Mouse (Mus musculus): ENCODE data around the gene Tns4. TPM values are rescaled to one million over a fixed set of nuclear protein-coding genes. Genes with fewer than 3 reads are reported as not detected.

Gene Tns4
- polyA plus RNA-seq, 1 experiment: 0.17 TPM

- peaks cover 4% of the 10 kb centered on the region; the same call in 1 of the 2 replicates for H3K4me1 ChIP-seq (ENCODE audit: control insufficient read depth, insufficient read depth, low read length)
- H3K27ac ChIP-seq (ENCODE audit: insufficient read depth, low read length): no peak overlapping the region
- TF ChIP-seq CTCF (IDR thresholded peaks at IDR 0.05; ENCODE audit: extremely low read depth, insufficient read depth, low read length): no peak
- no peak for TF ChIP-seq POLR2A (IDR thresholded peaks at IDR 0.05; ENCODE audit: extremely low read depth, insufficient read depth, low read length)
- H3K4me3 ChIP-seq (ENCODE audit: insufficient read depth, low read length): no peak overlapping the region
Observed at GRCm38 (mm10) chr11:99108296-99108695, 19.2 kb upstream of the Tns4 start.

DNA sequence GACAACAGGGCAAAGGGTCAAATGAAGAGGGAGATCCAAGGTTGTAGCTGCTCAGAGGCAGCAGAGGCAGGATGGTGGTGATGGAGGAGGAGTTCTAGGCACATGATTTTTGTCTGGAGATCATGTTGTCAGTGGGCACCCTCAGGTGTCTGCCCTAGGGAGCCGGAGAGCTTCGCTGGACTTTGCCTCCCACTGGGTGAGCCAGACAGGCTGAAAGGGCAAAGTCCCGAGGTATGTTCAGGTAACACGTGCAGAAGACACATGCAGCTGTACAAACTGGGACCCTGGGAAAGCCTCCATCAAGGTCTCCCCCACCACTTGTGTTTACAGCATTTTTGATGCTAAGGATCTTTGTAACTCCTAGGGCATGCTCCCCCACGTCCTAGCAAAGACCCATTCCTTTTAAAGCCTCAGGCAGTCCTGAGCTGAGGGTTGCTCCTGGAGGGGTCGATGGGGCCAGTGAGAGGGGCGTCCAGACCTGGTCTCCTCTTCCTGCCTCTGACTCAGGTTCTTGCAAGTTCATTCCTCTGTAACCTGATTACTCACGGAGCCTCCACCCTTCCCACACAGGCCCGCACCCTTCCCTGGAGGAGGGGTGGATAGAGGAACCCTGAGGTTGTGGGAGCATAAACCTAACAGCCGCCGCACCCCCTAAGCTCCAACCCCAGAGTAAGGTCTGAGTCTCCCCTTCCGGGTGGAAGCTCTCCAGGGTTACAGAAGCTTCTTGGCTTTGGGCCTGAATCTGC is 17.0 kb upstream of the Tns4 start:
- Histone ChIP-seq H3K4me3 (ENCODE audit: insufficient read depth, low read length) (no peak overlapping the region), H3K4me1 (ENCODE audit: control insufficient read depth, insufficient read depth, low read length) (no peaks in the 10 kb centered on the region), H3K27ac (ENCODE audit: insufficient read depth, low read length) (no peak overlapping the region)
- TF ChIP-seq POLR2A (IDR thresholded peaks at IDR 0.05; ENCODE audit: extremely low read depth, insufficient read depth, low read length): no peak
- no peak for TF ChIP-seq CTCF (IDR thresholded peaks at IDR 0.05; ENCODE audit: extremely low read depth, insufficient read depth, low read length)

DNA sequence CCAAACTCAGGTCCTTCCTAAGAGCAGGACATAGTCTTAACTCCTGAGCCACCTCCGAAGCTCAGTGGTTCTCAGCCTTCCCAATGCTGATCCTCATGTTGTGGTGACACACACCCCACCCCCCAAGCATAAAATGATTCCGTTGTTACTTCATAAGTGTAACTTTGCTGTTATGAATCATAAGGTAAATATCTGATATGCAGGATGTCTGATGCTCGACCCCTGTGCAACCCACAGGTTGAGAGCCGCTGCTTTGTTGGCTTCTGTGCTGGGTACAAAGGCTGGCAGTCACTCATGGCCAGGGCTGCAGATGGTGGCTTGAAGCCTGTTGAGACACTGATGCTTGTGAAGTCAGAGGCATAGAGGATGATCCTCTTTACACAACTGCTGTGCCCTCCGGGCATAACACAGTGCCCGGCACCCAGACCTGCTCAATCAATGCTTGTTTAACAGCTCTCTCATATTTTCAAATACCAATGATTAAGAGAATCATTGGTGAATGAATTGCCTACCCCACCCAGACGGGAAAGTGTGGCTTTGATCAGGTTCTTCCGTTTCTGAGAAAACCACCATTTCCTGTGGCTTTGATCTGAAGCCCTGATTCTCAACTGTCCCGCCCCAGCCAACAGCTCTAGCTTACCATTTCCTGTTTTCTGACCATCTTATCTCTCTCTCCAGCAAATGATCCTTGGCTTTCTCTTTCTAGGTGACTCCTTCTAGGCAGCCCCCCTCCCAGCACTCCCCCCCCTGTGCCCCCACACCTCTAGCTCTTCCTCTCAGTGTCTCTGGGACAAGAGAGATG is 15.7 kb upstream of the Tns4 start:
- TF ChIP-seq POLR2A (IDR thresholded peaks at IDR 0.05; ENCODE audit: extremely low read depth, insufficient read depth, low read length) (no peak), CTCF (IDR thresholded peaks at IDR 0.05; ENCODE audit: extremely low read depth, insufficient read depth, low read length) (no peak)
- Histone ChIP-seq H3K4me3 (ENCODE audit: insufficient read depth, low read length) (no peak overlapping the region), H3K4me1 (ENCODE audit: control insufficient read depth, insufficient read depth, low read length) (no peaks in the 10 kb centered on the region; the same call in 1 of the 2 replicates), H3K27ac (ENCODE audit: insufficient read depth, low read length) (no peak overlapping the region)

DNA sequence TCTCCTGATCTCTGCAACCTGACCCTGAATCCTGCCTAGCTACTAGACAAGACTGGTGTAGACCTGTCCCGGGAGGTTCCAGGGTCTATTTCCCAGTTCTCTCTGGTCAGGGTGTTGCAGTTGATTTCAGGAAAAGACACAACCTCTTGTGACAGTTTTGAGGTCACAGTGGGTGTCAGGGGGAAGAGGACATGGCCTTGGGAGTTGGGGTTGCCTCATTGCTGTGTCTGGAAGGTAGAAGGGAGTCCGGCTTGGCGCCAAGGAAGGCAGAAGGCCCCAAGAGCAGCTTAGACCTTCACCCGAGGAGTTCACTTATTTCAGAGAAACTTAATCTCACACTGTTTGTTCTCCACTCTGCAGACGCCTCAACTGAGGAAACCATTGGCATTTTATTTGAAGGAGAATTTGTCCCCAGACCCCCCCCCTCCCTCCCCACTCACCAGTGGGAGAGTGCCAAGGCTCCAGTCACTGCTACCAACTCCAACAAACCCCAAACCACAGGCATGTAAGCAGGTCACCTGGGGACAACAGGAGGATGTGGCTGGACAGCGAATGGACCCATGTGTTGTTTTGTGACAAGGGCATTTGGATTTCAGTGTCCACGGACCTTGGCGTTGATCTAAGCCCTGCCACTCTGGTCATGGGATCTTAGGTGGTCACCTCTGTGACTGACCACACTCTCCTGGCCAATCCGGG is 13.6 kb upstream of the Tns4 start:
- Histone ChIP-seq H3K4me1 (ENCODE audit: control insufficient read depth, insufficient read depth, low read length) (no peaks in the 10 kb centered on the region; the same call in 1 of the 2 replicates), H3K4me3 (ENCODE audit: insufficient read depth, low read length) (no peak overlapping the region), H3K27ac (ENCODE audit: insufficient read depth, low read length) (no peak overlapping the region)
- no peak for TF ChIP-seq POLR2A (IDR thresholded peaks at IDR 0.05; ENCODE audit: extremely low read depth, insufficient read depth, low read length)
- no peak for TF ChIP-seq CTCF (IDR thresholded peaks at IDR 0.05; ENCODE audit: extremely low read depth, insufficient read depth, low read length)

DNA sequence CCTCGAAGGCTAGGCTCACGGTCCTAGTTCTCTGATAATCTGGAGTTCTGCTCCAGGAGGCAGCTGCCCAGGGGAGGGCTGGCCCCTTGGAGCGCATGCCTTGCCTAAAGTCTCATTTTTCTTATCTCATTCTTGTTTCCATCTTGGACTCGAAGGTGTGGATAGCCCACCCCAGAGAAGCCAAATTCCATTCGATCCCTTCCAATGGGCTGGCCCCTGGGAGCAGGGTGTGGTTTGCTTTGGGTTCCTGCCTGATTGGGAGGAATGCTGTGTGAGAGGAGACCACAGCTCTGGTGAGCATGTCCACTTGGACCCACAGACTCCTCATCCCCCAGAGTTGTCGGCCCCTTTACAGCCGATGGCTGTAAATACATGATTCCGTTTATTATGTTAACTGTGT is 12.6 kb upstream of the Tns4 start:
- TF ChIP-seq CTCF (IDR thresholded peaks at IDR 0.05; ENCODE audit: extremely low read depth, insufficient read depth, low read length): no peak
- Histone ChIP-seq H3K4me1 (ENCODE audit: control insufficient read depth, insufficient read depth, low read length) (no peaks in the 10 kb centered on the region; the same call in 1 of the 2 replicates), H3K27ac (ENCODE audit: insufficient read depth, low read length) (no peak overlapping the region), H3K4me3 (ENCODE audit: insufficient read depth, low read length) (no peak overlapping the region)

DNA sequence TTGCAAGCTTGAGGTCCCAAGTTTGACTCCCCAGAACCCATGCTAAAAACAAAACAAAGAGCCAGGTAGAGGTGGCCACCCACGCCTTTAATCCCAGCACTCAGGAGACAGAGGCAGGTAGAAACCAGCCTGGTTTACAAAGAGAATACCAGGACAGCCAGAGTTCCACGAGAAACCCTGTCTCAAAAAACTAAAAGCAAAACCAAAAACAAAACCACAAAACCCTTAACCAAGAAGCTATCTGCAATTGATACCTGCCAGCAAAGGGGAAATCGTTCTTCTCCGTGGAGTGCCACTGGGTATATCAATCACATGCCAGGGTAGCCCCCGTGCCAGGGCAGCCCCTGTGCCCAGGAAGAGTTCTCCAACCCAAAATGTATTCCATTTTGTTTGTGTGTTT is 11.1 kb upstream of the Tns4 start:
- Histone ChIP-seq H3K4me3 (ENCODE audit: insufficient read depth, low read length) (no peak overlapping the region), H3K27ac (ENCODE audit: insufficient read depth, low read length) (no peak overlapping the region), H3K4me1 (ENCODE audit: control insufficient read depth, insufficient read depth, low read length) (no peaks in the 10 kb centered on the region; the same call in 1 of the 2 replicates)
- TF ChIP-seq POLR2A (IDR thresholded peaks at IDR 0.05; ENCODE audit: extremely low read depth, insufficient read depth, low read length): no peak
- TF ChIP-seq CTCF (IDR thresholded peaks at IDR 0.05; ENCODE audit: extremely low read depth, insufficient read depth, low read length): no peak

GRCm38 (mm10) chr11:99099516-99099915 is 10.4 kb upstream of the Tns4 start:
- Histone ChIP-seq H3K4me3 (ENCODE audit: insufficient read depth, low read length) (no peak overlapping the region), H3K4me1 (ENCODE audit: control insufficient read depth, insufficient read depth, low read length) (no peaks in the 10 kb centered on the region; the same call in 1 of the 2 replicates), H3K27ac (ENCODE audit: insufficient read depth, low read length) (no peak overlapping the region)
- TF ChIP-seq POLR2A (IDR thresholded peaks at IDR 0.05; ENCODE audit: extremely low read depth, insufficient read depth, low read length) (no peak), CTCF (IDR thresholded peaks at IDR 0.05; ENCODE audit: extremely low read depth, insufficient read depth, low read length) (no peak)

DNA sequence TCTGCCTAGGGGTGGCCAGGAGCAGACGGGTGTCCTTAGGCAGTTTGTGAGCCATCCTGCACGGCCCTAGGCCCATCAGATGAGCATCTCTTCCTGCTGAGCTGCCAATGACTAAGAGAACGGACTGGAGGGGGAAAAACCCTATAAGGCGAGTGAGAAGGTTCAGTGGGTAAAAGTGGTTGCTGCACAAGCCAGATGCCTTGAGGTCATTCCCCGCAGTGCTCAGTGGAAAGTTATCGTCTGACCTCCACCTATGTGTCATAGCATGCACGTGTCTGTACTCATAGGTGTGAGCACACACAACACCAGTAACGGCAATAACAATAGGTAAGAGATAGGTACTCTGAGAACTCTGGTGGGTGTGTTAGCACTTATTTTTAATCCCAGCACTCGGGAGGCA is 9.8 kb upstream of the Tns4 start:
- no peak overlapping the region for H3K27ac ChIP-seq (ENCODE audit: insufficient read depth, low read length)
- no peak overlapping the region for H3K4me3 ChIP-seq (ENCODE audit: insufficient read depth, low read length)
- H3K4me1 ChIP-seq (ENCODE audit: control insufficient read depth, insufficient read depth, low read length): no peaks in the 10 kb centered on the region; the same call in 1 of the 2 replicates
- TF ChIP-seq CTCF (IDR thresholded peaks at IDR 0.05; ENCODE audit: extremely low read depth, insufficient read depth, low read length): no peak
- TF ChIP-seq POLR2A (IDR thresholded peaks at IDR 0.05; ENCODE audit: extremely low read depth, insufficient read depth, low read length): no peak

DNA sequence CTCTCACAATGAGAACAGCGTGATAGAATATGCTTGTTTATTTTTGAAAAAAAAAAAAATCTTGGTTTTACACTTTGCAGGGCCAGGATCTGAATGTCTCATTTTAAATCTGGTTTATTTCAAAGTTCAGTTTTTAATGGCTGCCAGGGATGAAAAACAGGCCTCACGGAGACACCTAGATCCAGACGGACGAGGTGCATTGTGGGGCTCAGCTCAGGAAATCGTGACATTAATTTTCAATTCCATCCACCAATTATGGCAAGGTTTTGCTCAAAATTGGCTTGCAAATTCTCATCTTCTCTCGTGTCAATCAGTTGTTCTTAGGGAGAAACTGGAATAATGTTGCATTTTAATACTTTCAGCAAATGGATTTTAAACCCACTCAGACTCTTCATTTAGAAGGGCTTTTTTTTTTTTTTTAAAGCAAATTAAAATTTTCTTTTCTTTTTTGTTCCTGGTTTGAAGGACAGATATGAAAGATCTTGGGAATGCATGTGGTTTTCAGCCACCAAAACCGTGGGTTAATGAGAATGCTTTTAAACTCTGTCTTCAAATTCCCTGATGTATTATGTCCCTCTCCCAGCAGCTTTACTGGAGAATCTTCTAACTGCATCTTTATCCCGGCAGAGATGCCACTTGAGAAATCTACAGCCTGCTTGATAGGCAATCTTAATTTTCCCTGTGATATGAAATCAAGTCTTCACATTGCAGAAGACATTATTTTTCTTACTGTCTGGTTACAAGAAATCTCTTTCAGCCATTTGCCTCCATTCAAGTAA is 8.1 kb upstream of the Tns4 start:
- no peak overlapping the region for H3K27ac ChIP-seq (ENCODE audit: insufficient read depth, low read length)
- no peaks in the 10 kb centered on the region; the same call in 1 of the 2 replicates for H3K4me1 ChIP-seq (ENCODE audit: control insufficient read depth, insufficient read depth, low read length)
- no peak overlapping the region for H3K4me3 ChIP-seq (ENCODE audit: insufficient read depth, low read length)
- TF ChIP-seq CTCF (IDR thresholded peaks at IDR 0.05; ENCODE audit: extremely low read depth, insufficient read depth, low read length) (no peak), POLR2A (IDR thresholded peaks at IDR 0.05; ENCODE audit: extremely low read depth, insufficient read depth, low read length) (no peak)
